Mouse (Mus musculus): ENCODE measurements around the gene Lef1.

Lef1 gene

DNA sequence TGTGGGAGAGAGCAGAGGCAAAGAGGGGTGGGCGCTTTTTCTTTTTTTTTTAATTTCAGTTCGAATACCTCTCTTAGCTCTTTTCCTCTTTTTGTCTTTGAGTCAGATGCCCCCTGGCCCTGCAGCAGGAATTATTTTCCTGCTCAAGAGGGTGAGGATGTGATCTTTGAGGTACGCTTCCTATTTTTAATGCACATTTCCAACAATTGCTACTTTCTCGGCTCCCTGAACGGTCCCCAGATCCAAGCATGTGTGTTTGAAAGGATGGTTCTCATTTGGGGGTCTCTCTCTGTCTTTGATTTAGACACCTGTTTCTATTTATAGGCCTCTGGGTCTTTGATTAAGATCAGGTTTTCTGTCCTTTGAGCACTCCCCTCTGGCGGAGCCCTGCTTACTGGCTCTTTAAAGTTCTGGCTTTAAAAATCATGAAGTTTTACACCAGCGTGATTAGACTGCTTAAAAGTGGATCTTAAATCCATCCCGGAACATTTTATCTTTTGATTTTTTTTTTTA lies 86.3 kb downstream of the Lef1 start:
- DNase-seq, result no peak

DNA sequence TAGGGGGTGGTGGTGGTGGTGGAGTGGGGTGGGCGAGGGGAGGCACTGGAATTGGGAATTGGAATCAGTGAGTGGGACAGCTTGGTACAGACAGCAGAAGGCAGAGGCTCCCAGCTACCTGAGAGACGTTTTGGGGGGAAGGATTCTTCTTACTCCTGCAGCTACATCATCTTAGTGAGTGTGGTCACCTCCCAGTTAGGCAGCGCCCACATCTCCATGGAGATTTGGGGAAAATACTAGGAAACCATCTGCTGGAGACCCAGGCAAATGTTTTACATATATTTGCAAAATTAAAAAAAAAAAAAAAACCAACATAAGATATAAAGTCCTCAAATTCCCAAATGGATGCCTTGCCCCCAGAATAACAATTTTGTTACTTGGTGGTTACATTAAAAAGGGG lies 88.7 kb downstream of the Lef1 start:
- no peak for DNase-seq

DNA sequence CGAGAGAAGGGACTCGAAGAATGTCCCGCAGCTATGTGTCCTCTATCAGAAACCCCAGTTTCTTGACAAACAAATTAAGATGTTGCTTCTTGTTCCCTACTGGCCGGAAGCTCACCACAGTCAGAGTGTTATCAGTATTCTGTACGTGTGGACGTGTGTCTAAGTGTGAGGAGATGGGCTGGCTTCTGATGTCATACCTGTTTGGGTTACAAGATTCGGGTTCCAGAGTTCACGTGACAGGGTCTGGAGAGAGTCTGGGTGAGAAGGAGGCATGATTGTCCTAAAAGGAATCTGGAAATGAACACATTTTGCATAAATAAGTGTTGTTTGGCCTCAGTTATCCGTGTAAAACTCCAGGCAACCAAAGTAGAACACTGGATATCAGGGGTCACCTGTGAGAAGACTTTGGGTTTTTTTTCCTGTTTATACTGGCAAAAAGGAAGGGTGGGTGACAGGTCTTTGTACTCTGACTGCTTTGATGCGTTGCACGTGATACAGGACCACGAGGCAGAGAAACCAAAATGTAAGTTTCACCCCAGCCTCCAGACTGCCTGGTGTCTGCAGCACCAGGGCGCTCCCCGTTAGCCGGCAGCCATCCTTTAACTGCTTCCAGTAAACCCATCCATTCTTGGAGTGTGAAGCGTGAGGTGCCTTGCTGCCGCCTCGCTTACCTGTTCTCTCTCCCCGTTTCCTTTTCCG lies 89.5 kb downstream of the Lef1 start:
- DNase-seq, result no peak

DNA sequence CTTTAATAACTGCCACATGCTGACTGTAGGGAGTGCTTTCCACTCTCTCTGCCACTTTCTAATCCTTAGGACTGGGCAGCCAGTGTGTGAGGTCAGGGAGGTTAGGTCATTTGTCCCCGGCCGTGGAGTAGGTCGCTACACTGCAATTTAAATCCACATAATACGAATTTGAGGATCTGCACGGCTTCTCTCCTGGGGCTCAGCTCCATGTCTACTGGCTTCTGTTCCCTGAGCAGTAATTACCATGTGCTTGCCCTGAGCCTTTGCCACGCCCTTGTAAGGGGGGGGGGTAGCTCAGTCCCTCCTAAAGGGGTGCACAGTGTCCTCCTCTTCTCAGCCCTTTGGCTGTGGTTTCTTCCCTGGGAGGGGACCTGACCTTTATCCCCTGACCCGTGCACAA lies 92.0 kb downstream of the Lef1 start:
- DNase-seq, result no peak

DNA sequence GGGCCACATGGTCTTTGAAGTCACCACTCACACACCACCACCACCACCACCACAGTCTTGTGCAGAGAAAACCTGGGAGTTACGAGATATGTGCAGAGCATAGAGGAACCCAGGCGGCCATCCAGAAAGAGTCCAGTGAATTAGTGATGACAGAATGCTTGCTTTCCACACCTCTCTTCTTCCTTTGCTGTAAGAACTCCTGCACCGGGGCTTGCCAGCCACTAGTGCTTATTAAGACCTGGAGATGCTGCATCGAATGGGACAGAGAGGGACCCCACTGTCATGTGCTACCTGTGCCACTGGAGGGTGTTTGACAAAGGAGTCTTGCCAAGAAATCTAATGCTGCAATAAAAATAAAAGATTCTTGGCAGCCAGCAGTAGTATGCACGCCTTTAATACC lies 97.6 kb downstream of the Lef1 start:
- no peak for DNase-seq

DNA sequence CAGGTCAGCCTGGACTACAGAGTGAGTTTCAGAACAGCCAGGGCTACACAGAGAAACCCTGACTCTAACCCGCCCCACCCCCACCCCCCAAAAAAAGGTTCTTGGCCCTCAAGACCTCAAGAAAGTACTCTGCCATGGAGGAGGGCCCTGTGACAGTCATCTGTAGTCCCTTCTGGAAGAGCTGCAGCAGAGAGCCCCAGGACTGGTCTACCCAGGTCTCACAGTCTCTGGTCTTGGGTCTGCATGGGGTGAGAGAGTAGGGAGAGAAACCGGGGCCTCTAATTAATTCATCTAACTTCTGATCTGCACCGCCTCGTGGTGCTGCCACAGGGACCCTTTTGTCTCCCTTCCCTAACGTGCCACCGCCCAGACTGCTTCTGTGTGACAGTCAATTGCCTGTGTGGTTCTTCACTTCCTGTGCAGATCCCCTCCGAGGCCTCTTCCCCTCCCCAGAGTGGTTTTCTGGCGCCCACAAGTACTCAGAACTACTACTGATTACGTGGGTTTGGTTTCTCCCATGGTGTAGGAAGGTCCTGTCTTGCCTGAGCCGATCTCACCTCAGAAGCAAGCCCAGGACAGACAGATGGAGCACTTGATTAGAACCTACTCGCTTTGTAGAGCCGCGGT lies 98.1 kb downstream of the Lef1 start:
- DNase-seq, result no peak

DNA sequence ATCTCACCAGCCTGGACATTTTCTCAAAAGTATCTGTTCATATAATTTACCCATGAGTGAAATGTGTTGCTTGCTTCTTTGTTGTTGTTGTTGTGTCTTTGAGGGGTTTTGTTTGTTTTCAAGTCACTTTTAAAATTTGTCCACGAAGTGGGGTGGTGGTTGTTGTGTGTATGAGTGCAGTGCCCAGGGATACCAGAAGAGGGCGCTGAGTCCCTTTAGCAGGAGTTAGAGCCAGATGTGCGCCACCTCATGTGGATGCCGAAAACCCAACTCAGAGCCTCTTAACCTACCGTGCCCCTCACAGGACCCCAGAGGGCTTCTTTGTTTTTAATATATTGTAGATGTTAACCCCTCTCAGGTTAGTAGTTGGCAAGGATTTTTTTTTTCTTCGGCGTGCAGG lies 101.9 kb downstream of the Lef1 start:
- DNase-seq, result no peak

DNA sequence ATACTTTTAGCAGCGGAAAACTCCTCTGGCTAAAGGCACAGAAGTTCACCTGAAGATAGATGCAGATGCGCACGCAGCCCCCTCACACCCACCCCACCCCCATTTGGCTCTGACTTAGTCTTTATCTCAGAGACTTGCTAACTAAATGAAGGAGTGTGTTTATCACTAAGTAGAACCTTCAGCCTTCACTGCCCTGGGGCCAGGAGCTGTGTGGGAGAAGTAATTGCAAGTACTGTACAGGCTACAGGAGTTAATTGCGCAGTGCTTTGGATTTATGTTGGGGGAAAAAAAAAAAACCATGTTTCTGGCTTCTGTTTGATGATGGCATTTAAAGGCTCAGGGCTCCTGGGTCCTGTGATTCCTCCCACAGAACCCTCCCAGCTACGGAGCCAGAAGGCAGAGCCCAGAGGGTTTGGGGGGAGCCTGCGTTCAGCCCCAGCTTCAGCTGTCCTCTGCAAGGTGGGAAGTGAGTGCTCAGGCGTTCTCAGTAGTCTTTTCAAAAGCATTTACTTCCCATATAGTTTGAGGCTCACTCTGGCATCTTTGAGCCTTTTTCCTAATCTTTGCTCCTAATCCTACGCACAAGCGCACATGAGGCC lies 103.9 kb downstream of the Lef1 start:
- no peak for DNase-seq

DNA sequence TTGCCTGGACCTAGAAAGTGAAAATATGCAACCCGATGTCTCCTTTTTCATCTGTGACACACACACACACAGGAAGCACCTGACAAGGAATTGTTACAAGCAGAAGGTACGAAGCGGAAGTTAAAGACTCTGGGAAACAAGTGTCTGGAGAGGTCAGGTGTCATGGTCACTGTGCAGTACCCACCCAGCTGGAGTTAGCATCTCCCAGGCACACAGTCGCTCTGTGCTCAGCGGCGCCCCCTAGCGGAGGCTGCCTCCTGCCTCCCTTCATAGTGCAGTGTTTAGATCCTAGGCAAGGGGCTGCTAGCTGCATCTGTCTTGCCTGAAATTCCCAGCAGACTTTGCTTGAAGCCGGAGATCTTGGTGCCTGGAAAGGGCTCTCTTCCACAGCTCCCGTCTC lies 104.6 kb downstream of the Lef1 start:
- no peak for DNase-seq

DNA sequence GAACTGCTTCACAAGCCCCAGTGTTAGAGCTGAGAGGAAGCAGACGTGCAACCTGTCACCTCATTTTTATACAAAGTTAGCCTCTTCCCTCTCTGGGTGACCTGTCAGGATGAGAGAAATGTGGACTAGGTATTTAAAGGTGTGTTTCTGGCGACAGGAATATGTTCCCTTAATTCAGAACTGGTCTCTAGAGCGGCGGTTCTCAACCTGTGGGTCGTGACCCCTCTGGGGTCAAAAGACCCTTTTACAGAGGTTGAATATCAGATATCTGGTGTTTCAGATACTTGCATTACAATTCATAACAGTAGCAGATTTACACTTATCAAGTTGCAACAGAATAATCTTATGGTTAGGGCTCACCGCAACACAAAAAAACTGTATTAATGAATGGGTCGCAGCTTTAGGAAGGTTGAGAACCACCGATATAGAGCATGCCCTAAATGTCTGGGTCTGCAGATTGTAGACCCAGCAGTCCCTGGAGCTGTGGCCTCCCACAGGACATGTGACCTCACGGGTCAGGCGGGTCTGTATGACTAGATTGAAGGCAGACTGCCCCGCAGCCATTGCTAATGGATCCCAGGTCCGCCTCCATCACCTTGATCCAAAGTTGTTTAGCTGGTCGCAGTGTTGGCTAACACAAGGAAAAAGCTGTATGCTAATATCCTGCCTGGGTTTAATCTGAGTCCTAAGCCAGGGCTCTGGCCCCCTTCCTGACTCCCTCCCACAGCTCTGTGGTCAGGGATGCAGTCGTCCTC lies 108.5 kb downstream of the Lef1 start:
- no peak for DNase-seq

DNA sequence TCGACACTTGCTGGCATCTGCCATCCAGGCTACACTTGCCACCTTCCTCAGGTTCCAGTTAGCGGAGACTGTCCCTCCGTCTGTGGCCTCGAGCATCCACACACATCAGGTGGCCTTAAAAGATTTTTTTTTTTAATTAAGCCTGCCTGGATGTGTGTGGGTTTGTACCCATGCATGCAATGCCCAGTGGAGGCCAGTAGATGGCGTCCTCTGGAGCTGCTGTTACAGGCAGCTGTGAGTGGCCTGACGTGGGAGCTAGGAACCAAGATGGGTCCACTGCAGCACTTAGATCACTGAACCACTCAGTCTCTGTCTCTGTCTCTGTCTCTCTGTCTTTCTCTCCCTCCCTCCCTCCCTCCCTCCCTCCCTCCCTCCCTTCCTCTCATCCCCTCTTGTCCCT lies 117.8 kb downstream of the Lef1 start:
- DNase-seq, result no peak

DNA sequence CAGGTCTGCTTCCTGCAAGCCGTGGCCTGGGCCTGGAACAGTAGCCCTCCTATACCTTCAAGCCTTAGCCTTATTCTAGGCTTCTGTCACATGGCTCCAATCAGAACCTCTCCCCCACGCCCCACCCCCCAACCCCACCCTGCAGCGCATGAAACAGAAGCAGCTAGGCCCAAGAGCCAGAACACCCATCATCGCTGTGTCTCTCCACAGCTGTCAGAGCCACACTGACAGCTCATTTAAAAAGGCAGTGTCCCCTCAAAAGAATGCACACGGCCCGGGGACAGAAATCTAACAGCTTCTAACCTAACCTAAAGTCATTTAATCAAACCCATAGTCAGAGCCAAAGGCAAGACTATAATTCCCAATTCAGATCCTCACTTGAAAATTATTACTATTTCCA lies 126.8 kb downstream of the Lef1 start:
- DNase-seq, result no peak

DNA sequence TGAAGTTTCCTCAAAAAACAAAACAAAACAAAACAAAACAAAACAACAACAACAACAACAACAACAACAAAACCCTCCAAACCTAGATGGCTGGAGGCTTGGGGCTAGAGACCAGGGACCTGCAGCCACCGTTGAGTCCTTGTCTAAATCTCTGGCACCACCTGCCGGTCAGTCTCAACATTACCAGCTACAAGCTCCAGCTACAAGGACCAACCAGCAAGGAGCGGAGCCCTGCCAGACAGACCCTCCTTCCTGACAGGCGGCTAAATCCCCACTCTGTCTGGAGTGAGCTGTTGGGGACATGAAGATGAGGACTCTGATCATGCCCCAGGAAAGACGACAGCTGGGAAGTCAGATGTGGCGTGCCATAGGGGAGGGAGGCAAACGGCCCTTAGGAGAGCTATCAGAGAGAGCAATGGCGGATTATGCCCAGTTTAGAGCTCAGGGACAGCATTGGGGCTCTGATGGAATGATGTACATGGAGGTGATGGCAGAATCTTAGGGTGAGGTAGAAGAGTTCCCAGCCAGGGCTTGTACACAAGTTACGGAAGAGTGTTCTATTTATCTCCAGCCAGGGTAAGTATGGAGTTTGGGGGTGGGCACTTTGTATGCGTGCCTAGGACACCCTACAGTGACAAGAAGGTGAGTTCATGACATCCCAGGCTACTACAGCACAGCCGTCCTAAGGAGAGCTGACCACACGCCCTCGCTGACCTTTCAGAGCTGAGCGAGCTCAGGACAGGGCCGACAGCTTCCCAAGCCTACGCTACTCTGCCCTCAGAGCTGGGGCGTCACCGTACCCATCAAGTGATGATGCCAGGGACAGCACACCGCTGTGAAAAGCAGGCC lies 127.7 kb downstream of the Lef1 start:
- peak; percentile 67 for DNase-seq

DNA sequence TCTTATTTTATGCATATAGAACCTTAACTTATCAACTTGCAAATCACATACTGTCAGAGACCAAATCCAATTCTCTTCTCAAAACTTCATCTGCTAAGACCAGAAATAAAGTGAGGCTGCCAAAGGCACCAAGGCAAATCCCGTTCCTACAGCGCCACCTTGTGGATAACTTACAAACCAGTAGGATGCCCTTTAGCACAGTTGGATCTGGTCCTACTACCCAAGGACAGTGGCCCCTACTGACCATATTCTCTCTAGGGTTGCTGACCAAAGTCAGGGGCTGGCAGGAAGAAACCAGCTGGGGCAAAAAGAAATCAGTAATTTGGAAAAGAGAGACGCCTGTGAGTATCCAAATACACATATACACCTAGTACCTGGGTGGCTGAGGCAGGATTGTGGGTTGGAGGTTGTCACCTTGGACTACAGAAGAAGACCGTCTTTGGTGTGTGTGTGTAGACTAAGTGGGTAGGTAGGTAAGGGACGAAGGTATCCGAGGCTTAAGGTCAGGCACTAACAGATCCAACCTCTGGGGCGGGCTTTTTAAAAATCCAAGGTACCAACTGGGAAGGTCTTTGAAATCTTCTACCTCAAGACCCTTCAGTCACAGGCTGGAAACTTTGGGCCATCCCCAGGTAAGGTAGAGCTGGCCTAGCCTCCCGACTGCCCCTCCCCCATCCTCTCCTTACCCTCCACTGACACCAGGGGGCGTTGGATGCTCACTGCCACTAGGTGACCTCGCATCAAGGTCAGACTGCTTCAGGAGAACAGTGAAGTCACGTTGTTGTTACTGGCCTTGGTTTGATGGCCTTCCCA lies 135.7 kb downstream of the Lef1 start:
- peak; percentile 39 for DNase-seq

DNA sequence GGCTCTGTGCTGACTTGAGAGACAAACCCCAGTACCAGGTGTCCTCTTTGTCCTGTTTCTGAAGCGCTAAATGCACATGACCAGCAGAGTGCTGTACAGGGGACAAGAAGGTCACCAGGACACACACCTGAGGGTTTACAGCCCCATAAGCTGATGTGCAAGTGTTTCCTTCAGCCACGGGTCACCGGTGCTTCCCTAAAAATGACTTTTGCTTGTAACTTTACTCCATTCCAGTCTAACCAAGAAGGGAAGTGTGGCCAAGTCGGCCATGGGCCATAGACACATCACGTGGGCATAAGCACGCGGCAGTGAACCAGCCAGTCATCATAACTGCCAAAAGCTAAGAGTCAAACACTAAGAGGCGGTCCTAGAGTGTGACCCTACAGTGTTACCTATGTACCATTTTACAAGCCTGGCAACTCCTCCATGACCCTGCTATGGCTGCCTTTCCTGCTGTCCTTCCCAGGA lies 136.3 kb downstream of the Lef1 start:
- DNase-seq, result no peak

DNA sequence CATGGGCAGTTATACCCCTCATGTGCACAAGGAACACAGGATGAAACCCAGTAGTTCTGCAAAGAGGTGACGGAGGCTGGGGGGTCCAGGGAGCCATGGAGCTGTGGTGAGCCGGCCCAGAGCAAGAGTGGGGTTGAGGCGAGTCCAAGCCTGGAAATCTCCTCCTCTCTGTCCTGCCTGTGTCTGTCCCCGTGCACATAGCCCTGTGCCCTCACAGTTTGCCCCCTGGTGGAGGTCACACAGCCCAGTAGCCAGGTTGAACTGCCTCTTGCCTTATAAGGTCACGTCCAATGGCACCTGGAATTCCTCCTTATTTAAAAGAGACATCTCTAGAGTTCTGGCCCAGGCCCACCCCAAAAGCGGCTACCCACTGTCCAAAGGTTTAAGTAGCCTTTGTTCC lies 137.2 kb downstream of the Lef1 start:
- DNase-seq, result no peak

DNA sequence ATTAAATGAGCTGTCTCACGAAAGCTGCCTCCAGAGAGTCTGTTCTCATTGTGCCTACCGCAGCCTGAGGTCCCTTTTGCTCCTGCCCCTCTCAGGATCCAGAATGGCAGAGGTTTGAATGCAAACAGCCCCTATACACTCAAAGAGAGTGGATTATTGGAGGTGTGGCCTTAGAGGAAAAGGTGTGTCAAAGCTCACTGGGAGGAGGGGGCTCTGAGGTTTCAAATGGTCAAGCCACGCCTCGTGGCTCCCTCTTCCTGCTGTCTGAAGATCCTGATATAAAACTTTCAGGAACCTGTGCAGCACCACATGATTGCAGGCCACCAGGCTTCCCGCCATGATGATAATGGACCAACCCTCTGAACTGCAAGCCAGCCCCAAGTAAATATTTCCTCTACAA lies 137.6 kb downstream of the Lef1 start:
- DNase-seq, result no peak

DNA sequence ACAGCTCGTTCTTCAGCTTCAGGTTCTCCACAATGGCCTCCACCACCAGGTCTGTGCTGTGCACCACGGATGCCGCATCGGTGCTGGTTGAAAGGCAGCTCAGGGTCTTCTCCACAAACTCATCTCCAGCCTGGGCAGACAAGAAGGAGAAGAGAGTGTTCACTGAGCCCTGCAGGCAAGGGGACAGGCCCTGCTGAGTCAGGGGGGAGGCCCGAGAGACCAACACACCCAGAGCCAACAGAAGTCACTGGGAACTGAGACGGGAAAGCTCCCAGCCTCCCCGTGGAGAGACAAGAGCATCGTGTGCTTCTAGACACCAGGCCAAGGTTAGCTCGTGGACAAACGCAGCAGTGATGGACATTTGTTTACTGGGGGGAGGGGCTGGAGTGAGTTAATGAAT lies 138.2 kb downstream of the Lef1 start:
- DNase-seq, result no peak

DNA sequence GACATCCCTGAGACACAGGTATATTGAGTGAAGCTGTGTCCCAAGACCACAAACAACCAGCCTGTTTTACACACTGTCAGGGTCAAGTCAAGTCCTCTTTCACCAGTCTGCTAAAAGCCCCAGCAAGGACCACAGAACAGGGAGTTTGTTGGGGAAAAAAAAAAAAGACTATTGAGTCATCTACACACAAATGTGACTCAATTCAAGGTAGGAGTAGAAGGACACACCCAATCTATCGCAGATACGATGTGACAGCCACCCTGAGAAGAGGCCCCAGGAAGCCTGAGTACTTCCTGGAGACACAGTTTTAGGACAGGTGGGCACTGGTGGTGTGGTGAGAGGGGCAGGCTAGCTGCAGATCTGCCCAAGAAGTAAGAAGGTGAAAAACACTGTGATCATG lies 140.0 kb downstream of the Lef1 start:
- DNase-seq, result no peak

DNA sequence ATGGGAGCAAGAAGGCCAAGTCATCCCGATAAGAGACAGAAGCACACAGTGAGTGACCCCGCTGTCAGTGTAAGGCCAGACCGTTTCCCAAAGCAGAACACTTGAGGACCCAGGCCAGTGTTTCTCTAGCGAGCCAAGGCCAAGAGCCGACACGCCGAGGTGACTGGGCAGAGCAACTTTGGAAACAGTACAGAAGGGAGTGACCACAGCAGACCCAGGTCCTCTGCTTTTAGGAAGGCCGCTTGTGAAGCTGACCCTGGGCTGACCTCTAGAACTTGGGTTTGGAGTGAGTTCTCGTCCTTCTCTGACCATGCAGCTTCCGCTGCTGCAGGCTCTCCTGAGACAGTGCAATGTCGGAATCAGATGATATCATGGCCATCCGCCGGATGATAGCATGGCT lies 140.7 kb downstream of the Lef1 start:
- DNase-seq, result no peak

DNA sequence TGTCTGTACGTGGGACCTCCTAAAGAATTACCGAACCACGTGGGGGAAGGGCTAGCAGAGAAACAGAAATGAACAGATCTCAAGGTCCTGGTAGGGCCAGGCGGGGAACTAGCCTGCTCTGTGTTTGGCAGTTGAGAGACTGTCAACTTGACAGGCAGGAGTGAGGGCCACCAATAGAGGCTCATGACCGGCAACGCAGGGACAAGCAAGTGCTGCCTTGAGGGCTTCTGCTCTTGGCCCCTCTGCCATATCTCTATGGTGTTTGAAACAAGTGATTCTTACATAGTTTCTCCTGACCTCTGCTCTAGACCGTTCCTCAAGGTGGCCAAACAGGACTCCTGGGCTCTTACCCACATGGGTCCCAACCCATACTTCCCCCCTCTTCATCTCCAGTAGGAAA lies 141.3 kb downstream of the Lef1 start:
- no peak for DNase-seq

DNA sequence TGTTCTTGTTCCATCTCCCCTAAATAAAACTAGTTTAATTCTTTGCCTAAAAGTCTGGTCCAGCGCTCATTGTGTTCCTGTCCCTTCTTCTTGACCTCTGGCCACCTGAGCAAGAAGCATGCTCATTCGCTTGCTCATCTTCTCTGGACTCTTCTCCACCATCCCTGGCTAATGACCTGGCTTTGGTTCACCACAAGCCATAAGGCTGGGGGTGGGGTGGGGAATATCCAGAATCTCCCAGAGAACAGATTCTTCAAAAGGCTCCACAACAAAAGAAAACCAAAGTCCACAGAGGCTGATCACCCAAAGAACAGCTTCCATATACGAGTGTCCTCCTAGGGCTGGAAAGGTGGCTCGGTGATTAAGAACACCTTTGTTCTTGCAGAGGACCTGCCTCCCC lies 144.7 kb downstream of the Lef1 start:
- no peak for DNase-seq
